Mouse (Mus musculus) CH12.LX (cell line): ENCODE results near the gene Cntn2.

ENCODE experiments used
- GABPA ChIP-seq: IDR thresholded peaks from 2 replicates; pipeline ENCODE4 v1.6.1; 2012; ENCODE audit warnings: low read depth, low read length, improper control_type of control experiment, inconsistent platforms; ENCODE audit not compliant: insufficient replicate concordance
- USF2 ChIP-seq: conservative IDR thresholded peaks from 2 replicates; pipeline ENCODE4 v1.6.1; 2011; ENCODE audit warnings: low read depth, low read length, improper control_type of control experiment

- TF ChIP-seq USF2 (no peak), GABPA (no peak)
Observed at GRCm38 (mm10) chr1:132519734-132520133, 23.3 kb downstream of the Cntn2 start.
